Mouse (Mus musculus) gastrocnemius, postnatal 14 days (tissue): ENCODE results near the gene Scaf8. TPM values are rescaled to one million over a fixed set of nuclear protein-coding genes. Genes with fewer than 3 reads are reported as not detected.
A peak's percentile ranks its signal among the peaks of the same experiment; 100 is the strongest.

Experiments used
- DNase-seq: peaks from one replicate; pipeline ENCODE4 v3.0.0; 2021; ENCODE audit warnings: mixed read lengths
- intact Hi-C: fragments of 180-260 bp; cut with DNase I; formaldehyde crosslinking; loops from one replicate; pipeline ENCODE4 v1.15.1; 2025; ENCODE audit warnings: low total_unique reads
- total RNA-seq, 2 experiments: library from RNA; stranded (reverse); gene quantifications; 2 replicates each; pipeline ENCODE4 v1.2.3; 2021

Scaf8 gene
- total RNA-seq, 2 experiments from 2014 or later: 22.5 to 25.8 TPM

DNA sequence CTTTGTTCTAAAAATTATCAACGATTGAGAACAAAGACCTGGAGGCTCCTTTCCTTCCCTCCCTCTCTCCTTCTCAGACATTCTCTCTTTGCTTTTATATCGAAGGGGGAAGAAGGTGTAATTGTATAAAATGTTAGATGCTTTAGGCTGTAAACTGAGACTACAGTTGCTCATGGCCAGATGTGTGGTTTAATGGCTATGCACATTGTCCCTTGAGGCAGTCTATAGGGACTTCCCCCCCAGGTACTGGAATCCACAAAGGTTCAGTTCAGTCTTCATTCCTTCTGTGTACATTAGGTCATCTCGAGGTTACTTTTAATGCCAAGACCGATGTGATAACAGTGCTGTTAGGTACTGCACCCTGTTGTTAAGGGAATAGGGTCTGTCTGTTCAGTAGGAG lies 89.1 kb downstream of the Scaf8 start:
- intact Hi-C loops: no loop called here
- no peak for DNase-seq

GRCm38 (mm10) chr17:3204826-3205405 lies 90.1 kb downstream of the Scaf8 start:
- intact Hi-C loops: no loop called here
- no peak for DNase-seq

DNA sequence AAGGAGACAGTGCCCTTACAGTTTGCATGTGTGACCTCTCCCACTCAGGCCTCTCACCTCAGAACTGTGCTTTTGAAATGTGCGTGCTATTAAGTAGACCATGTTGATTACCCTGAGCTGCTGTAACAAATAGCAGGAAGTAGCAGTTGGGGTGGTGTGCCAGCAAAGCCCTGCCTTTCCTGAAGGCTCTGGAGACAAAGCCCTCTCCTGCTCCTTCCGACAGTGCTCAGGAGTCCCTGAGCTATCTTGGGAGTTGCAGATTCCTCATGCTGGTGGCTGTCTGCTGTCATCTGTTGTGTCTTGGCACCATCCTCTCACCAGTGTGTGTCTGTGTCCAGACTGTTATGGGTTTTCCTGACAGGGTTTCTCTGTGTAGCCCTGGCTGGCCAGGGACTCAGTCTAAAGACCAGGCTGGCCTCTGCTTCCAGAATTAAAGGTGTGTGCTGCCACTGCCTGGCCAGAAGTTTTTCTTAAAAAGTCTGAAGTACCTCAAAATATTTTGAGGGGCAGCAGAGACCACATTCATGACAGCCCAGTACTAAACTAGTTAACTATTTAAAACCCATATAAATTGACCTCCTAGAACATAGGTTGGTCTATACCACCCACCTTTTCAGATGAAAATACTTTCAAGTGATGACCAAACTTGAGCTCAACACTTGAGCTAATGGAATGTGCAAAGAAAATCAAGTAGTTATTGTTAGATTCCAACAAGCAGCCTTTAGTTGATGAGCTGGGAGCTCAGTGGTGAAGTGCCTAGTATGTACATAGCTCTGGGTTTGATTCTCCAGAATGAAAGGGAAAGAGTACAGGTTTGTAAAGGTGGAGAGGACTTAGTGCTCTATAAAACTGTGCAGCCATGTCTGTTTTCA lies 92.0 kb downstream of the Scaf8 start:
- intact Hi-C loops: no loop called here
- DNase-seq: no peak

GRCm38 (mm10) chr17:3207529-3208240 lies 92.9 kb downstream of the Scaf8 start:
- DNase-seq: no peak
- intact Hi-C loops: no loop called here

DNA sequence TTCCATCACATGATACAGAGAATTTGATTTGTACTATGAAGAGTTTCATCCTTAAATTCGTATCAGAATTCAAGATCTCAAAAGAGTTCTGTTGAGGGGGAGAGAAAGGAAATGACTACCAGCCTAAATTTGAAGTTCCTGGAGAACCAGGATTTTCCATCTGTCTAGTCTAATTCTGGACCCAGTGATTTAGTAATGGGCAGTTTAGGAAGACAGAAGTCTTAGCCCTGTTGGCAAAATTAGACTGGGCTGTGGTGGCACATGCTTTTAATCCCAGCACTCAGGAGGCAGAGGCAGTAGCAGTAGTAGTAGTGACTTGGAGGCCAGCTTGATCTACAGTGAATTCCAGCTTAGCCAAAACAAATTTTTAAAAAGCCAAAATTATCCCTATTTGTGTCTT lies 93.7 kb downstream of the Scaf8 start:
- no peak for DNase-seq
- intact Hi-C loops: no loop called here

DNA sequence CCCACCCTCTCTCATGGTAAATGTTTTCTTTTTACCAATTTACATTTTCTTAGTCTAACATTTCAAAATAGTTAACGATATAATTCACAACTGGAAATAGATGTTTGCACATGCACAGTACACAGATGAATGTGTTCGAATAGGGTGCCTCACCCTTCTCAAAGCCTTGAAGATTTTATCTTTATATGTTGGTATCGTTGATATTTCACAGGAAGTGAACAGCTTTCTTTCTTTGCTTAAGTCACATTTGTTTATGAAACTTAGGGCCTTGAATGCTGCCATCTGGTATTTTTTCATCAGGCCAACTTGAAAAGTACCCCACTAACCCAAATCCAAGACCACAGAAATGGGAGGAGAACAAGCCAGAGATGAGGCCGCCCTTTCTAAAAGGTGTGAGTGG lies 94.8 kb downstream of the Scaf8 start:
- no peak for DNase-seq
- intact Hi-C loops: no loop called here

GRCm38 (mm10) chr17:3210134-3210533 lies 95.4 kb downstream of the Scaf8 start:
- DNase-seq: no peak
- intact Hi-C loops: no loop called here

GRCm38 (mm10) chr17:3212105-3212504 lies 97.3 kb downstream of the Scaf8 start:
- intact Hi-C loops: no loop called here
- no peak for DNase-seq

GRCm38 (mm10) chr17:3212886-3213285 lies 98.1 kb downstream of the Scaf8 start:
- intact Hi-C loops: no loop called here
- DNase-seq: no peak

- DNase-seq: no peak
- intact Hi-C loops: no loop called here
These were observed 100.1 kb downstream of the Scaf8 start for GRCm38 (mm10) chr17:3214852-3215251.

GRCm38 (mm10) chr17:3217023-3217422 lies 102.3 kb downstream of the Scaf8 start:
- DNase-seq: no peak
- intact Hi-C loops: no loop called here

- intact Hi-C loops: no loop called here
- DNase-seq: no peak
These were observed 103.6 kb downstream of the Scaf8 start for GRCm38 (mm10) chr17:3218364-3218763.

DNA sequence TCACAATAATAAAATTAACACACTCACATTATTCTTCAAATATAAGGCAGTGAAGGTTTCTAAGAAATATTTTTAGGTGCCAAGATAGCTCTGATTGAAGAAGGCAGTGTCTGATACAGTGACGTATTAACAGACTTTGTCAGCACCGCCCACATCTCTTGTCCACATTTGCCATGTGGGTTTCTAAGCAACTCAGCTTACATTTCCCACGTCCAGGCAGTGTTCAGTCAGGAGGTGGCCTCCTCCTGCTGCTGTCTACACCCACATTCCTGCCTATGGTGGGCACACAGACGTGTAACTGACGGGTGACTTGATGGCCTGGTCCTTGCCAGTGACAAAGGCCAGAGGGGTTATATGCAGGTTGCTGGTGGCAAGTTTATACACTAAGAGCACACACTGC lies 104.1 kb downstream of the Scaf8 start:
- DNase-seq: no peak
- intact Hi-C loops: no loop called here

DNA sequence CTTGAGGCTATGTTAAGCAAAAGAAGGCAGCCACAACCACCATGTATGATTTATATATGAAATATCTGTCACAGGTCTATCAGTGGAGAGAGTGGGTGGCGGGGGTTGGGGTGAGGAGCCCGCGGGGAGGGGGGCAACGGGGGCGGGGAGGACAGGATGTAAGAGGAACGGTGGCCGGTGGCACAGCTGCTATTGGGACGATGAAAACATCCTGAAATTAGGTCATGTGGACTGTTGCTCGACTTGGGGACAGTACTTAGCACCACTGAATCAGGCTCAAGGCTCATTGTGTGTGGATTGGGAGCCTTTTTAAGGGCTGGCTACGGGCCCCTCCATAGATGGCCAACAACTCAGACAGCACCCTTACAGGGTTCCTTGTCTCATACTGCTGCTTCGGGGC lies 105.4 kb downstream of the Scaf8 start:
- intact Hi-C loops: no loop called here
- no peak for DNase-seq

- intact Hi-C loops: no loop called here
These were observed 108.3 kb downstream of the Scaf8 start for GRCm38 (mm10) chr17:3223071-3223470.

DNA sequence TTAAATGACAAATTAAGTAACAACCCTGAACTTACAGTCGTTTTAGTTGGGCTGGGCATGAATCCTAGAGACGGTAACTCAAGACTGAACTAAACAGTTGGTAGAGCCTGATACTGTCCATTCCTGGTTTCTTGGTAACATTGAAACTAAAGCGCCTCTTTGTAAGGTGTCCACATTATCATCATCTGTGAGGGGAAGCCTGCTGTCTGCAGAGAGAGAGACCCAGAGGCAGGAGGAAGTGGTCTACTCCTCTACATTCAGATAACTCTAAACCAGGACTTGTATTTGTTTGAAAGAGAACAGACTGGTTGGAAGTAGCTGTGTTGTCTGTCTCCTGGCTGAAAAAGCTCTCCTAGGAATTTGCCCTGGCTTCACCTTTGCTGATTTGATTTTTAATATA lies 108.9 kb downstream of the Scaf8 start:
- DNase-seq: no peak
- intact Hi-C loops: no loop called here

More at GRCm38 (mm10) chr17:3223071-3223470, 108.3 kb downstream of the Scaf8 start:
- DNase-seq: no peak

GRCm38 (mm10) chr17:3224383-3225106 lies 109.8 kb downstream of the Scaf8 start:
- peak; percentile 81 for DNase-seq
- intact Hi-C loops: loop anchor here (5.0 kb wide), 1 partner anchor 137 kb away; no protein-coding TSS in a partner anchor

GRCm38 (mm10) chr17:3230231-3231000 lies 115.6 kb downstream of the Scaf8 start:
- intact Hi-C loops: no loop called here
- peak; percentile 50 for DNase-seq

GRCm38 (mm10) chr17:3232626-3233025 lies 117.9 kb downstream of the Scaf8 start:
- no peak for DNase-seq
- intact Hi-C loops: no loop called here
